Mouse (Mus musculus): ENCODE results near the gene Stk16. TPM values are rescaled to one million over a fixed set of nuclear protein-coding genes. Genes with fewer than 3 reads are reported as not detected.
"Not testable (repeated sequence)": the region's sequence is repeated elsewhere in the genome, so short reads cannot be mapped to it uniquely, and the experiment has no call there.

Gene Stk16
- polyA plus RNA-seq, 1 experiment from 2014 or later = 138 TPM

GRCm38 (mm10) chr1:75229158-75229557, 18.5 kb downstream of the Stk16 start:
- Histone ChIP-seq H3K4me2 (replicated peaks) (no peak overlapping the region), H3K36me3 (no peaks in the 10 kb centered on the region), H3K27me3 (peaks cover 11% of the 10 kb centered on the region; the same call in 1 of the 2 replicates), H3K4me1 (no peaks in the 10 kb centered on the region), H3K9me3 (no peaks in the 10 kb centered on the region), H3K4me3 (no peak overlapping the region), H3K9ac (no peak overlapping the region), H3K27ac (no peak overlapping the region)
- WGBS = 68% methylated on average over 4 of the region's 4 CpGs
- no peak for ATAC-seq (ENCODE audit: low FRiP score, low read depth)

GRCm38 (mm10) chr1:75230335-75230994, 19.8 kb downstream of the Stk16 start:
- Histone ChIP-seq H3K4me1 (no peaks in the 10 kb centered on the region), H3K27ac (no peak overlapping the region), H3K36me3 (no peaks in the 10 kb centered on the region), H3K4me3 (no peak overlapping the region), H3K4me2 (replicated peaks) (no peak overlapping the region), H3K9ac (no peak overlapping the region), H3K9me3 (no peaks in the 10 kb centered on the region), H3K27me3 (0 out of 2 replicates have a peak, but pooled peaks cover 10% of the 10 kb centered on the region)
- ATAC-seq (ENCODE audit: low FRiP score, low read depth) = no peak
- 77% methylated on average over 7 of the region's 7 CpGs for WGBS

- H3K9ac ChIP-seq = no peak overlapping the region
- ATAC-seq (ENCODE audit: low FRiP score, low read depth) = no peak
- H3K9me3 ChIP-seq = no peaks in the 10 kb centered on the region
- no peak overlapping the region for H3K4me2 ChIP-seq (replicated peaks)
- H3K36me3 ChIP-seq = no peaks in the 10 kb centered on the region
- WGBS = 73% methylated on average over 4 of the region's 4 CpGs
- H3K27ac ChIP-seq = no peak overlapping the region
- H3K27me3 ChIP-seq = 0 out of 2 replicates have a peak, but pooled peaks cover 8% of the 10 kb centered on the region
- H3K4me1 ChIP-seq = peaks cover 5% of the 10 kb centered on the region; the same call in 1 of the 2 replicates
- no peak overlapping the region for H3K4me3 ChIP-seq
These were observed 20.6 kb downstream of the Stk16 start for GRCm38 (mm10) chr1:75231224-75231623.

GRCm38 (mm10) chr1:75231664-75232152, 21.1 kb downstream of the Stk16 start, which contains the start of gene A630095N17Rik:
A630095N17Rik (minus strand) TSS chr1:75232102.
- Histone ChIP-seq H3K27ac (no peak within 1 kb of the TSS), H3K36me3 (no peaks in the 10 kb centered on the region), H3K4me3 (no peak within 1 kb of the TSS), H3K9ac (no peak within 1 kb of the TSS), H3K4me2 (replicated peaks) (no peak within 1 kb of the TSS), H3K27me3 (0 out of 2 replicates have a peak, but pooled peaks cover 8% of the 10 kb centered on the region), H3K9me3 (no peaks in the 10 kb centered on the region), H3K4me1 (peaks cover 6% of the 10 kb centered on the region)
- 63% methylated on average over 5 of the region's 5 CpGs for WGBS
- ATAC-seq (ENCODE audit: low FRiP score, low read depth) = no peak

- ATAC-seq (ENCODE audit: low FRiP score, low read depth); H3K27me3 ChIP-seq: not testable (repeated sequence)
- WGBS = 65% methylated on average over 4 of the region's 4 CpGs
These were observed 21.9 kb downstream of the Stk16 start for GRCm38 (mm10) chr1:75232489-75232888.

GRCm38 (mm10) chr1:75234606-75235005, 24.0 kb downstream of the Stk16 start:
- Histone ChIP-seq H3K27me3 (0 out of 2 replicates have a peak, but pooled peaks cover 4% of the 10 kb centered on the region), H3K36me3 (peaks cover 5% of the 10 kb centered on the region; the same call in 1 of the 2 replicates), H3K4me3 (no peak overlapping the region), H3K4me1 (peaks cover 19% of the 10 kb centered on the region), H3K27ac (no peak overlapping the region), H3K9me3 (no peaks in the 10 kb centered on the region), H3K4me2 (replicated peaks) (no peak overlapping the region), H3K9ac (no peak overlapping the region)
- no peak for ATAC-seq (ENCODE audit: low FRiP score, low read depth)
- WGBS = 1% methylated on average over 8 of the region's 8 CpGs

More at GRCm38 (mm10) chr1:75232489-75232888, 21.9 kb downstream of the Stk16 start:
- H3K36me3 ChIP-seq; H3K9ac ChIP-seq; H3K9me3 ChIP-seq; H3K4me3 ChIP-seq; H3K27ac ChIP-seq; H3K4me2 ChIP-seq (replicated peaks): not testable (repeated sequence)
- H3K4me1 ChIP-seq = peaks cover 14% of the 10 kb centered on the region

GRCm38 (mm10) chr1:75236117-75237050, 25.7 kb downstream of the Stk16 start, which contains the start of gene Dnajb2:
Dnajb2 (plus strand) TSS chr1:75236406.
- H3K36me3 ChIP-seq = peaks cover 19% of the 10 kb centered on the region
- under 1% methylated on average over 64 of the region's 64 CpGs for WGBS
- no peaks in the 10 kb centered on the region for H3K27me3 ChIP-seq
- peak within 1 kb of the TSS; percentile 81 for H3K27ac ChIP-seq
- H3K4me2 ChIP-seq (replicated peaks) = peak within 1 kb of the TSS; percentile 89
- H3K4me1 ChIP-seq = peaks cover 20% of the 10 kb centered on the region
- H3K4me3 ChIP-seq = peak within 1 kb of the TSS; percentile 76
- H3K9me3 ChIP-seq = no peaks in the 10 kb centered on the region
- ATAC-seq (ENCODE audit: low FRiP score, low read depth) = peak; percentile 89
- H3K9ac ChIP-seq = peak within 1 kb of the TSS; percentile 88

- Histone ChIP-seq H3K36me3 (peaks cover 44% of the 10 kb centered on the region), H3K4me2 (replicated peaks) (no peak overlapping the region), H3K9me3 (no peaks in the 10 kb centered on the region), H3K9ac (no peak overlapping the region), H3K4me1 (peaks cover 20% of the 10 kb centered on the region), H3K27me3 (no peaks in the 10 kb centered on the region), H3K27ac (no peak overlapping the region; the same call in 1 of the 2 replicates), H3K4me3 (no peak overlapping the region)
- WGBS = 59% methylated on average over 10 of the region's 10 CpGs
- ATAC-seq (ENCODE audit: low FRiP score, low read depth) = no peak
These were observed 29.0 kb downstream of the Stk16 start for GRCm38 (mm10) chr1:75239591-75239990.

GRCm38 (mm10) chr1:75243411-75243810, 32.8 kb downstream of the Stk16 start:
- WGBS = 86% methylated on average over 14 of the region's 14 CpGs
- Histone ChIP-seq H3K9ac (no peak overlapping the region), H3K27me3 (no peaks in the 10 kb centered on the region), H3K4me2 (replicated peaks) (no peak overlapping the region), H3K27ac (no peak overlapping the region), H3K4me1 (peaks cover 11% of the 10 kb centered on the region), H3K9me3 (no peaks in the 10 kb centered on the region), H3K36me3 (peaks cover 44% of the 10 kb centered on the region), H3K4me3 (no peak overlapping the region)
- no peak for ATAC-seq (ENCODE audit: low FRiP score, low read depth)

GRCm38 (mm10) chr1:75244175-75244826, 33.7 kb downstream of the Stk16 start:
- Histone ChIP-seq H3K27me3 (no peaks in the 10 kb centered on the region), H3K36me3 (peaks cover 40% of the 10 kb centered on the region), H3K9ac (no peak overlapping the region), H3K4me3 (no peak overlapping the region), H3K9me3 (no peaks in the 10 kb centered on the region), H3K4me1 (peaks cover 13% of the 10 kb centered on the region), H3K4me2 (replicated peaks) (no peak overlapping the region), H3K27ac (no peak overlapping the region)
- 89% methylated on average over 12 of the region's 12 CpGs for WGBS
- no peak for ATAC-seq (ENCODE audit: low FRiP score, low read depth)

GRCm38 (mm10) chr1:75244836-75245235, 34.2 kb downstream of the Stk16 start:
- 24% methylated on average over 4 of the region's 4 CpGs for WGBS
- Histone ChIP-seq H3K36me3 (peaks cover 36% of the 10 kb centered on the region), H3K4me1 (peaks cover 10% of the 10 kb centered on the region), H3K9me3 (no peaks in the 10 kb centered on the region), H3K27me3 (no peaks in the 10 kb centered on the region), H3K9ac (no peak overlapping the region), H3K4me3 (no peak overlapping the region), H3K27ac (no peak overlapping the region), H3K4me2 (replicated peaks) (no peak overlapping the region)
- peak; percentile 60; the same call in 1 of the 2 replicates for ATAC-seq (ENCODE audit: low FRiP score, low read depth)

Data from limb, embryonic 13.5 days (tissue).